Mouse (Mus musculus) kidney, adult 2 months (tissue): Measurements from ENCODE around the gene Mettl13.

Experiments
- CTCF ChIP-seq: fragments of 200-500 bp; conservative IDR thresholded peaks from 2 replicates; pipeline ENCODE4 v1.5.1; 2011; ENCODE audit warnings: low read depth, mild to moderate bottlenecking, control low read depth, low read length, moderate library complexity, mixed read lengths; ENCODE audit not compliant: insufficient read depth, insufficient read length
- POLR2A ChIP-seq: fragments of 200-500 bp; IDR thresholded peaks from one replicate; pipeline ENCODE4 v1.6.1; 2011; ENCODE audit warnings: low read depth, low read length, control low read depth

DNA sequence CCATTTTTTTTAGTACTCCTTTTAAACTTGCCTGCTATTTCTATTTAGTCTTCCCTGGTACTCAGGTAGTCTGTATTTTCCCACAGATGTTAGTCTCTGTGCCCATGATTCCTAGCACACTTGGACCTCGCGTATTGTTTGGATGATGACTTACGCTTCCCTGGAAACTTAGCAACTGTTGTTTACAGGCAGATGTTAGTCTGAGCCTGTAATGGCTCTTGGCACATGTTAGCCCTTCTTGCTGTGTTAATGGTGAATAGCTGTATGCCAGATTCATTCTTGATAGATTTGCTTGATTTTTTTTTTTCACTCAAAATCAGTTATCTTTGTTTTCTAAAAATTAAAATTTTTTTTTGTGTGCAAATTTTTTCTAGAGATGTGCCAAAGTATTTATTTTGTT is 40.3 kb upstream of the Mettl13 start:
- TF ChIP-seq CTCF, result no peak
- no peak for TF ChIP-seq POLR2A
